Mouse (Mus musculus): ENCODE measurements around the gene Filip1. TPM values are rescaled to one million over a fixed set of nuclear protein-coding genes. Genes with fewer than 3 reads are reported as not detected.

The Filip1 gene
- polyA plus RNA-seq, 1 experiment = 6.4 TPM

DNA sequence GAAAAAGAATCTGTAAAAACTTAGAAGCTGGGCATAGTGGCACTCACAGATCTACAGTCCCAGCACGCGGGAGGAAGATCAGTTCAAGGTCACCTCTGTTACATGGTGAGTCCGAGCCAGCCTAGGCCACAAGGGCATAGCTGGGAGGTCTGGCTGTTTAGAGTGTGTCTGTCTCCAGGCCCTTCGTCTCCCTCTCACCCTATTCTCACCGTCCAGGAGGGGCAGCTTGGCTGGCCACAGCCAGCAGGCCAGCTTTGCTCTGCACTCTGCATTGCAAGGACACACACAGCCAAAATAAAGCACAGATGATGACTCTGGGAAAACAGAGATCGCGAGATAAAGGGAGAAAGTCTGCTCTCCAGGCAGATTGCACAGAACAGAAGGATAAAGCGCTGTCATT lies 10.2 kb upstream of the Filip1 start:
- Histone ChIP-seq H3K27ac (ENCODE audit: insufficient read depth, low read length) (no peak overlapping the region), H3K4me1 (ENCODE audit: control insufficient read depth, insufficient read depth, low read length) (peaks cover 3% of the 10 kb centered on the region), H3K4me3 (ENCODE audit: insufficient read depth, low read length) (no peak overlapping the region)
- no peak for TF ChIP-seq CTCF (IDR thresholded peaks at IDR 0.05; ENCODE audit: extremely low read depth, insufficient read depth, low read length)
- TF ChIP-seq POLR2A (IDR thresholded peaks at IDR 0.05; ENCODE audit: extremely low read depth, insufficient read depth, low read length) = no peak

DNA sequence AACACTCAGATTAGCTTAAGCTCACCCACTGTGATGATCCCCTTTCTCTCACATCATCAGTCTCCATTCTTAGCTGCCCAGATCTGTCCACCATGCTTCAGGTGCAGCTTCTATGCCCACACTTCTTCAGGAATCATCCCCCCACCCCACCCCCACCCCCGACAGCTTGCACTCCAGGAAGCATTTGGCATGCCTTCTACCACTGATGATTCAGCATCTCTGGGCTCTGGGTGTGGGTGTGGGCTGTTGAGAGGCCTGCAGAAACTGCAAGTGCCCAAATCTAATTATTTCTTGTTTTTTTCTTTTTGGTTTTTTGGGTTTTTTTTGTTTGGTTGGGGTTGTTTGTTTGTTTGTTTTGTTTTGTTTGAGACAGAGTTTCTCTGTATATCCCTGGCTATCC lies 9.0 kb upstream of the Filip1 start:
- TF ChIP-seq POLR2A (IDR thresholded peaks at IDR 0.05; ENCODE audit: extremely low read depth, insufficient read depth, low read length) (no peak), CTCF (IDR thresholded peaks at IDR 0.05; ENCODE audit: extremely low read depth, insufficient read depth, low read length) (no peak)
- Histone ChIP-seq H3K27ac (ENCODE audit: insufficient read depth, low read length) (no peak overlapping the region), H3K4me1 (ENCODE audit: control insufficient read depth, insufficient read depth, low read length) (peaks cover 3% of the 10 kb centered on the region), H3K4me3 (ENCODE audit: insufficient read depth, low read length) (no peak overlapping the region)

DNA sequence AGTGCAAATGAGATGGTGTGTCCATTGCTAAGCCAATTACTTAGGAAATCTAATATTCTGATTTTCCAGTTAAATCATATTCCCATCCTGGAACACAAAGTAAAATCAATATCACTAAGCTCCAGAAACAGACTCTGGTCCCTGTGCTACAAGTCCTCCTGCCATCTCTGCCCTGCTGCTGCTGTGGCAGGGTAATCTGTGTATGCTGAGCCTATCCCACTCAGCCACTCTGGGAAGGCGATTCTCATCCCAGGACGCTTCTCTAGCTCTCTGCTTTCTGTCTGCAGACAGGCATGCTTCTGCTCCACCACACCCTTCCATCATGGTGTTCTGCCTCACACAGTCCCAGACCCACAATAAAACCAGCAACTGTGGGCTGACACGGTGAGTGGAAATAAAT lies 7.8 kb upstream of the Filip1 start:
- Histone ChIP-seq H3K4me3 (ENCODE audit: insufficient read depth, low read length) (no peak overlapping the region), H3K27ac (ENCODE audit: insufficient read depth, low read length) (no peak overlapping the region), H3K4me1 (ENCODE audit: control insufficient read depth, insufficient read depth, low read length) (peaks cover 3% of the 10 kb centered on the region)
- TF ChIP-seq POLR2A (IDR thresholded peaks at IDR 0.05; ENCODE audit: extremely low read depth, insufficient read depth, low read length) (no peak), CTCF (IDR thresholded peaks at IDR 0.05; ENCODE audit: extremely low read depth, insufficient read depth, low read length) (no peak)

DNA sequence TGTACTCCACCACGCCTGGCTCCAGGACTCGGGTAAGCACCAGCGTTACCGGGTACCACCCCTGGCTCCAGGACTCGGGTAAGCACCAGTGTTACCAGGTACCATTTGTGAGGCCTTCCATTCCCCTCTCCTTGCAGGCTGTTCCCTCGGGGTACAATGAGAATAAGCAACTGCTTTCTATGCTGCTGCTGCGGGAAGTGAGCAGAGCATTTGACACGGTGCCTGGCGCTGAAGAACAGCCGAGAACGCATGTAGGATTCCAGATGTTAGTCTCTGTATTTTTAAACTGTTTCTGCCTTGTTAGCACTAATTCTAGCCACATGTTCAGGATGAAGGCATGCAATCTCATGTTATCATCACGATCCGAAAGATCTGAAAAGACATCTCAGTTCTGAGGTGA lies 635 bp downstream of the Filip1 start:
- no peak overlapping the region for H3K27ac ChIP-seq (ENCODE audit: insufficient read depth, low read length)
- no peak overlapping the region for H3K4me3 ChIP-seq (ENCODE audit: insufficient read depth, low read length)

DNA sequence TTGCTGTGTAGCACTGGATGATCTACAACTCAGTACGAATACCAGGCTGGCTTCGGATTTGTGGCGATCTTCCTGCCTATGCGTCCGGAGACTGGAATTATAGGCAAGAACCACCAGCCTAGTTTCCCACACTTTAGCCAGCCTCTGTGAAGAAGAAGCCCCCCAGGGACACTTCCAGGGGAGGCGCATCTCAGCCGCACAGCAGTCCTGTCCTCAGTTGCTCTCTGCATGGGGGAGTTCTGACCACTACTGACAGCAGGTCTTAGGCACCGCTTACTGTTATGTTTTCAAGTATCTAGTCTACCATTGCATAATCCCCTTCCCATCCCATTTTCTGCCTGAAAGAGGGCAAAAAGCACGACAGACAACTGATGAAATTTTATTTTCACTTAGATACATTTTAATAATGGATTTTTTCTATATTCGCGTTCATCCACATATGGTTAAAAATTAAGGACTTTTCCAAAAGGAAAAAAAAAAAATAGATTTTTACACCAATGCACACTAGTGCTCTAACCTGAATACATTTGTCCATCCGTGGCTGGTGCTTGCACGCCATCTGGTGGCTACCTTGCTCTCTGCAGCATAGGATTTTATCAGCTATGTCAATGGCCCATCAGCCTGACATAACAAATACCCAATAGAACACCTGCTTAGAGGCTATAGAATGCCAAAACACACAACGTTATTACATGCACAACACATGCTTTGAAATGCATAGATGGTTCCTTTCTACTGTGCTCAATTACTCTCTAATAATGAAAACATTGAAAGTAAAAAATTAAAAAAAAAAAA lies 10.1 kb downstream of the Filip1 start:
- H3K4me1 ChIP-seq (ENCODE audit: control insufficient read depth, insufficient read depth, low read length) = no peaks in the 10 kb centered on the region
- TF ChIP-seq CTCF (IDR thresholded peaks at IDR 0.05; ENCODE audit: extremely low read depth, insufficient read depth, low read length) (peak; percentile 99), POLR2A (IDR thresholded peaks at IDR 0.05; ENCODE audit: extremely low read depth, insufficient read depth, low read length) (no peak)
- H3K27ac ChIP-seq (ENCODE audit: insufficient read depth, low read length) = no peak overlapping the region
- H3K4me3 ChIP-seq (ENCODE audit: insufficient read depth, low read length) = no peak overlapping the region

More for the DNA sequence above, 635 bp downstream of the Filip1 start:
- H3K4me1 ChIP-seq (ENCODE audit: control insufficient read depth, insufficient read depth, low read length) = no peaks in the 10 kb centered on the region
- no peak for TF ChIP-seq CTCF (IDR thresholded peaks at IDR 0.05; ENCODE audit: extremely low read depth, insufficient read depth, low read length)
- no peak for TF ChIP-seq POLR2A (IDR thresholded peaks at IDR 0.05; ENCODE audit: extremely low read depth, insufficient read depth, low read length)

DNA sequence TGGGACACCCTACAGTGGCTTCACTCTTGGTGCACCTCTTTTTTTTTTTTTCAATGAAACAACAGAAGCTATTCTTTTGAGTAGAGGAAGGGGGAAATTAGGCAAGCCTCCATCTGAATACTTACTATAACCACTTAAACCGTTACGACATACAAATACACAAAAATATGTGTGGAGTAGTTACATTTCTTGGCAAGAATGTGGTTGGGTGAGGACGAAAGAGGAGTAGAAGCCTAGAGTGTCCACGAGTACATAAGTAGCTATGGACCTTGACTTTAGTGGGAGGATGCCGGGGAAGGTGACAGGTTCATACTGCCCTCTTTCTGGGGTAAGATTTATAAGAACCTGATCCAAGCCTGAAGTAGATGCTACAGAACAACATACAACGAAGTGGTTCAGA lies 15.4 kb downstream of the Filip1 start:
- H3K4me3 ChIP-seq (ENCODE audit: insufficient read depth, low read length) = no peak overlapping the region
- H3K27ac ChIP-seq (ENCODE audit: insufficient read depth, low read length) = no peak overlapping the region
- TF ChIP-seq POLR2A (IDR thresholded peaks at IDR 0.05; ENCODE audit: extremely low read depth, insufficient read depth, low read length) (no peak), CTCF (IDR thresholded peaks at IDR 0.05; ENCODE audit: extremely low read depth, insufficient read depth, low read length) (no peak)
- H3K4me1 ChIP-seq (ENCODE audit: control insufficient read depth, insufficient read depth, low read length) = no peaks in the 10 kb centered on the region

DNA sequence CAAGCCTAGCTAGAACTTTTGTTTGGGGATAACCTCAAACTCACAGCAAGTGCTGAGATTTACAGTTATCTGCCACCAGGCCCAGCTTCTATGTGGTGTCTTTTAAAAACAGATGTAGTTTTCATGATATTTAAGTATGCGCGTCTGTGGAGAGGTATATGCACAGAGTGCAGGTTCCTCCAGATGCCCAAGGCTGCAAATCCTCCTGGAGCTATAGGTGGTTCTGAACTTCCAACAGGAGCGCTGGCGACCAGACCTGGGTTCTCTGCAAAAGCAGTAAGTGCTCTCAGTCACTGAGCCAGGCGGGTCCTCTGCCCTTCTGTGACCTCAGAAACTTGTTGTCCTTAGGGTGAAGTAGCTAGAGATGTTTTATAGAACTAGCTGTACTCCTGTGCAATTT lies 18.4 kb downstream of the Filip1 start:
- Histone ChIP-seq H3K27ac (ENCODE audit: insufficient read depth, low read length) (no peak overlapping the region), H3K4me3 (ENCODE audit: insufficient read depth, low read length) (no peak overlapping the region), H3K4me1 (ENCODE audit: control insufficient read depth, insufficient read depth, low read length) (no peaks in the 10 kb centered on the region)
- TF ChIP-seq POLR2A (IDR thresholded peaks at IDR 0.05; ENCODE audit: extremely low read depth, insufficient read depth, low read length) (no peak), CTCF (IDR thresholded peaks at IDR 0.05; ENCODE audit: extremely low read depth, insufficient read depth, low read length) (no peak)

DNA sequence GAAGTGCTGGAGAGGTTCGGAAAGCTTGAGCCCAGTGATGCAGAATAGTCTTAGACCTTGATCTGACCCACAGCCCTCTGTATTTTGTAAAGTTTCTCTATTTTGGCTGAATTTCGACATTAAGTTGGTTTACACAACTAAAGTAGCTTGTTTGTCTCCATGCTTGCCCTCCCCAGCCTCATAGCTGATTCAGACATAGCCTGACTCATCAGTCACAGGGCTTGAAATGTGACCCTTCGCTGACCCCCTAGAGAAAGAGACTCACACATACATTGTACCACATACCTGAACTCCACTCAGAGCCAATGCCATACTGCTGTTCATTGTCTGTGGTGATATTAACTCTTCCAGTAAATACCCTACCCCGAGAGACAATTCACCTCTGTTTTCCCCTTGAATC lies 19.6 kb downstream of the Filip1 start:
- TF ChIP-seq POLR2A (IDR thresholded peaks at IDR 0.05; ENCODE audit: extremely low read depth, insufficient read depth, low read length) (no peak), CTCF (IDR thresholded peaks at IDR 0.05; ENCODE audit: extremely low read depth, insufficient read depth, low read length) (no peak)

DNA sequence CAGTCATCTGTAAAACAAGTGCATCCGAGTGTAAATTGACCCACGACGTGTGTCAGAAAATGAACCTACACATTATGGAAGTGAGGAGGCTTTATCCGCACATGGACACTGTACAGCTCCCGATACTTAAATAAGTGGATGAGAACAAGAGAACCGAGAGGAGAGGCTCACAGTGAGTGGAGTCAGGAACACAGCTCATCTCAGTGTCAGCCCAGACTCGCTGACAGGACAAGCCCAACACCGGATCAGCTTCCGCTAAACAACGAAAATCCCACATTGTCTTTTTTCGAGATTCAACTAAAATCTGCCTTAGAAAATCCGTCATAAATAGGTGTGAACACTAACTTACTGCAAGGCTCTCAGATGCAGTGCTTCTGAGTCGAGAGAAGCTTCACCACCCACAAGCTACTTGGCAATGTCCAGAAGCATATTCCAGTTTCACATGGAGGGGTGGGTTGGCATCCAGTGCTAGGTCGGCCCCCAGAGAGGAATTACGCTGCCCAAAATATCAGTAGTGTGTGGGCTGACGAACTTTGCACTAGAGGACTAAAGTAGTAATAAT lies 22.1 kb downstream of the Filip1 start:
- H3K4me3 ChIP-seq (ENCODE audit: insufficient read depth, low read length) = no peak overlapping the region
- H3K4me1 ChIP-seq (ENCODE audit: control insufficient read depth, insufficient read depth, low read length) = no peaks in the 10 kb centered on the region
- TF ChIP-seq POLR2A (IDR thresholded peaks at IDR 0.05; ENCODE audit: extremely low read depth, insufficient read depth, low read length) = no peak
- TF ChIP-seq CTCF (IDR thresholded peaks at IDR 0.05; ENCODE audit: extremely low read depth, insufficient read depth, low read length) = no peak
- no peak overlapping the region for H3K27ac ChIP-seq (ENCODE audit: insufficient read depth, low read length)

More for the DNA sequence above, 19.6 kb downstream of the Filip1 start:
- Histone ChIP-seq H3K4me3 (ENCODE audit: insufficient read depth, low read length) (no peak overlapping the region), H3K27ac (ENCODE audit: insufficient read depth, low read length) (no peak overlapping the region), H3K4me1 (ENCODE audit: control insufficient read depth, insufficient read depth, low read length) (no peaks in the 10 kb centered on the region)

DNA sequence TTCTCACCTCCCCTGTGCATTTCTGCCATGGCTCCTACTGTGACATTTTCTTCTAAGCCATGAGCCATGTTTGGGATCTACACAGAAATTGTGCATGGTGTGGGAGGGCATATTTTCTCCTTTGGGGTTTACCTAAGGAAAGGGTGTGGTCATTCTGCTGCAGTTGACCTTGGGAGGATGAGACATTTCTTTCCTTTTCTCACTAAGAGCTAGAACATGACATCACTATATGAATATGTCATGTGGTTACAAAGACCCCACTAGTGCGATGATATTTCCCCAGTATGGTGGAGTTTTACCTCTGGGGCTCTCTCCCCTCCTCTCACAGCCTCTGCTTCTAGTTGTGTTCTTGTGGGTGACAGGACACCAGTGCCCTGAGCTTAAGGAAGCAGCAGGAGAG lies 22.9 kb downstream of the Filip1 start:
- Histone ChIP-seq H3K27ac (ENCODE audit: insufficient read depth, low read length) (no peak overlapping the region), H3K4me1 (ENCODE audit: control insufficient read depth, insufficient read depth, low read length) (no peaks in the 10 kb centered on the region), H3K4me3 (ENCODE audit: insufficient read depth, low read length) (no peak overlapping the region)
- TF ChIP-seq POLR2A (IDR thresholded peaks at IDR 0.05; ENCODE audit: extremely low read depth, insufficient read depth, low read length) (no peak), CTCF (IDR thresholded peaks at IDR 0.05; ENCODE audit: extremely low read depth, insufficient read depth, low read length) (no peak)
